Mouse (Mus musculus): ENCODE data around the gene Dpp6.

The Dpp6 gene

GRCm38 (mm10) chr5:27375841-27376240, 558.8 kb downstream of the Dpp6 start:
- no peak for DNase-seq (ENCODE audit: low read depth, low spot score)

- DNase-seq (ENCODE audit: low read depth, low spot score): no peak
Observed at GRCm38 (mm10) chr5:27380656-27381385, 563.8 kb downstream of the Dpp6 start.

GRCm38 (mm10) chr5:27398371-27398770, 581.4 kb downstream of the Dpp6 start:
- DNase-seq (ENCODE audit: low read depth, low spot score): no peak

GRCm38 (mm10) chr5:27399111-27399510, 582.1 kb downstream of the Dpp6 start:
- no peak for DNase-seq (ENCODE audit: low read depth, low spot score)

GRCm38 (mm10) chr5:27402616-27403015, 585.6 kb downstream of the Dpp6 start:
- no peak for DNase-seq (ENCODE audit: low read depth, low spot score)

GRCm38 (mm10) chr5:27408854-27409253, 591.9 kb downstream of the Dpp6 start:
- no peak for DNase-seq (ENCODE audit: low read depth, low spot score)

GRCm38 (mm10) chr5:27413023-27413422, 596.0 kb downstream of the Dpp6 start:
- DNase-seq (ENCODE audit: low read depth, low spot score): peak; percentile 21

- DNase-seq (ENCODE audit: low read depth, low spot score): no peak
Observed at GRCm38 (mm10) chr5:27415518-27415917, 598.5 kb downstream of the Dpp6 start.

GRCm38 (mm10) chr5:27416571-27416970, 599.6 kb downstream of the Dpp6 start:
- DNase-seq (ENCODE audit: low read depth, low spot score): peak; percentile 33

GRCm38 (mm10) chr5:27417398-27417797, 600.4 kb downstream of the Dpp6 start:
- no peak for DNase-seq (ENCODE audit: low read depth, low spot score)

GRCm38 (mm10) chr5:27418856-27419255, 601.9 kb downstream of the Dpp6 start:
- no peak for DNase-seq (ENCODE audit: low read depth, low spot score)

GRCm38 (mm10) chr5:27421090-27421635, 604.2 kb downstream of the Dpp6 start:
- no peak for DNase-seq (ENCODE audit: low read depth, low spot score)

GRCm38 (mm10) chr5:27423766-27424165, 606.8 kb downstream of the Dpp6 start:
- DNase-seq (ENCODE audit: low read depth, low spot score): no peak

GRCm38 (mm10) chr5:27424484-27425080, 607.6 kb downstream of the Dpp6 start:
- DNase-seq (ENCODE audit: low read depth, low spot score): no peak

GRCm38 (mm10) chr5:27426200-27426599, 609.2 kb downstream of the Dpp6 start:
- DNase-seq (ENCODE audit: low read depth, low spot score): no peak

GRCm38 (mm10) chr5:27433584-27433983, 616.6 kb downstream of the Dpp6 start:
- DNase-seq (ENCODE audit: low read depth, low spot score): peak; percentile 42

GRCm38 (mm10) chr5:27453201-27453845, 636.3 kb downstream of the Dpp6 start:
- DNase-seq (ENCODE audit: low read depth, low spot score): no peak

- no peak for DNase-seq (ENCODE audit: low read depth, low spot score)
Observed at GRCm38 (mm10) chr5:27454386-27454785, 637.4 kb downstream of the Dpp6 start.

GRCm38 (mm10) chr5:27456981-27457380, 640.0 kb downstream of the Dpp6 start:
- DNase-seq (ENCODE audit: low read depth, low spot score): no peak

GRCm38 (mm10) chr5:27457686-27458085, 640.7 kb downstream of the Dpp6 start:
- DNase-seq (ENCODE audit: low read depth, low spot score): no peak

- DNase-seq (ENCODE audit: low read depth, low spot score): no peak
Observed at GRCm38 (mm10) chr5:27474964-27475465, 658.0 kb downstream of the Dpp6 start.

- DNase-seq (ENCODE audit: low read depth, low spot score): no peak
Observed at GRCm38 (mm10) chr5:27481706-27482105, 664.7 kb downstream of the Dpp6 start.
